Mouse (Mus musculus) G1E (cell line): ENCODE data around the gene Hoxa11. TPM values are rescaled to one million over a fixed set of nuclear protein-coding genes. Genes with fewer than 3 reads are reported as not detected.

ENCODE experiments used
- ATAC-seq: 2 replicates; pipeline ENCODE4 v1.8.0; 2016; ENCODE audit warnings: mild to moderate bottlenecking; ENCODE audit not compliant: insufficient number of reproducible peaks, poor library complexity, low FRiP score, severe bottlenecking; ENCODE audit errors: extremely low read depth
- DNase-seq: peaks from one replicate; pipeline ENCODE4 v3.0.0; 2012; ENCODE audit warnings: low spot score
- H3K27me3 ChIP-seq: 2 replicates; pipeline ENCODE4 v1.6.1; 2012; ENCODE audit warnings: mild to moderate bottlenecking, low read length, inconsistent platforms; ENCODE audit not compliant: insufficient read depth
- H3K36me3 ChIP-seq: replicated peaks from 2 replicates; pipeline ENCODE3; 2012; ENCODE audit warnings: mild to moderate bottlenecking, inconsistent platforms
- H3K4me1 ChIP-seq: 2 replicates; pipeline ENCODE4 v1.6.1; 2012; ENCODE audit warnings: low read depth, low read length, inconsistent platforms, mixed read lengths; ENCODE audit not compliant: insufficient read depth
- H3K4me3 ChIP-seq: 2 replicates; pipeline ENCODE4 v1.5.1; 2012; ENCODE audit warnings: low read depth, mild to moderate bottlenecking, inconsistent platforms, low read length, moderate library complexity, mixed read lengths
- H3K9me3 ChIP-seq: replicated peaks from 2 replicates; pipeline ENCODE4 v1.6.1; 2012; ENCODE audit warnings: inconsistent platforms
- CTCF ChIP-seq: IDR thresholded peaks from 2 replicates; pipeline ENCODE4 v1.5.1; 2012; ENCODE audit warnings: low read depth, low read length, inconsistent platforms, mixed read lengths
- GATA1 ChIP-seq: IDR thresholded peaks from 2 replicates; pipeline ENCODE4 v1.6.1; 2012; ENCODE audit warnings: borderline replicate concordance, low read length, inconsistent platforms, mixed read lengths
- GATA2 ChIP-seq: IDR thresholded peaks from 2 replicates; pipeline ENCODE4 v1.6.1; 2012; ENCODE audit warnings: low read depth, low read length, inconsistent platforms, borderline replicate concordance
- POLR2AphosphoS5 ChIP-seq: IDR thresholded peaks from 2 replicates; pipeline ENCODE4 v1.6.1; 2012; ENCODE audit warnings: low read depth, low read length, inconsistent platforms; ENCODE audit not compliant: insufficient replicate concordance
- TAL1 ChIP-seq: conservative IDR thresholded peaks from 2 replicates; pipeline ENCODE4 v1.6.1; 2012; ENCODE audit warnings: low read depth, low read length, inconsistent platforms, mixed read lengths
- polyA plus RNA-seq: library from polyadenylated mRNA; stranded (reverse); fragments of >175 nt; gene quantifications from 2 replicates; pipeline ENCODE4 v1.2.3, GENCODE M21; 2012
- total RNA-seq, 2 experiments: library from RNA; stranded (forward) in 1 of 2; stranded (reverse) in 1 of 2; fragments of 200-1000 nt in 1 of 2; fragments of >200 nt in 1 of 2; fragmentation: Nextera tagmentation in 1 of 2; gene quantifications; 2 replicates each; pipeline ENCODE4 v1.2.3; 2014 to 2017

The Hoxa11 gene
- total and polyA plus RNA-seq, 3 experiments, result not detected

DNA sequence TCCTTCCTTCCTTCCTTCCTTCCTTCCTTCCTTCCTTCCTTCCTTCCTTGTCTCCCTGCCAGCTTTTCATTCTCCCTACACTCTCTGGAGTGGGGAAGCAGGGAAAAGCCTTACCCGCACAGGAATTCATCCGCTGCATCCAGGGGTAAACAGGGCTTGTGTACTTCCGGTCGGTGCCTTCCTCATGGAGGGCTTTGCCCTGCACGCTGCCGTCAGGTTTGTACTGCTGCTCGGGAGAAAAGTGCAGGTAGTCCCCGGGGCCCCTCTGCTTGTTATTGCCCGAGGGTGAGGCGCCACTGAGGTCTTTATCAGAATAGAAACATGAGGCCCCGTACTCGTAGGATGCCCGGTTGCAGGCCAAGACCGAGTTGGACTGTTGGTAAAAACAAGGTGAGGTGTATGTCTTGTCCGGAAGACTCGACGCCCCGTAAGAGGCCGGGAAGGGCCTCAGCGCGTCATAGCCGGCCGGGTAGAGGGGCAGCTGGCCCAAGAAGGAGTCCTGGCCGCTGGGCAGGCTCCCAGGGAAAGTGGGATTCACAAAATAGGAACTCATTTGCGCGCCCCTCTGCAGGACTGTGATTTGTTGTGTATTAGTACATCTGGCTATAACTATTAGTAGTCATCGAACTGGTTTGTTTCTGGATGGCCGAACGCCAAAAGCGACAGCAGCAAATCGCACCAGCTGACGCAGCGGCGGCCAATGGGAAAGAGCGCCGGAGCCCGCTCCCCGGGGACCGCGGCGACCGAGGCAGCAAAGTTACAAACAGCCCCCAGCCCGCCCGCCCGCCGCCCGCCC lies 37.3 kb downstream of the Hoxa11 start, which contains the start of gene Hoxa6:
Gene Hoxa6 (minus strand): TSS at position 651 of the 796 bp plus-strand sequence.
- Histone ChIP-seq H3K4me3 (no peak within 1 kb of the TSS), H3K27me3 (peaks cover 38% of the 10 kb centered on the region; the same call in 1 of the 2 replicates), H3K4me1 (no peaks in the 10 kb centered on the region), H3K9me3 (peaks cover 13% of the 10 kb centered on the region), H3K36me3 (no peaks in the 10 kb centered on the region)
- DNase-seq (no peak), ATAC-seq (no peak)
- TF ChIP-seq GATA1, result no peak
- no peak for TF ChIP-seq TAL1
- no peak for TF ChIP-seq CTCF
- no peak for TF ChIP-seq GATA2
- no peak for TF ChIP-seq POLR2AphosphoS5

DNA sequence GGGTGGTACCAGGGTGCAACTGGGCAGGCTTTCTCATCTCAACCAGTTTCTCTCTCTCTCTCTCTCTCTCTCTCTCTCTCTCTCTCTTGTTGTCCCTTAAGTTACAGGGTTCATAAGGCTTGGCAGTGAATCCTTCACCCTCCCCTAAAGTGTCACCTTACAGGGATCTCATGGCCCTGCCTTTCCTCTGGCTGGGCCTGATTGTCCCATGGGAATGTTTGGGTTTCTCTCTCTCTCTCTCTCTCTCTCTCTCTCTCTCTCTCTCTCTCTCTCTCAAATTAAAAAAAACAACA lies 38.0 kb downstream of the Hoxa11 start:
- TF ChIP-seq GATA1, result no peak
- TF ChIP-seq CTCF, result no peak
- TF ChIP-seq POLR2AphosphoS5, result no peak
- no peak for TF ChIP-seq TAL1
- TF ChIP-seq GATA2, result no peak
- Histone ChIP-seq H3K4me3 (no peak overlapping the region), H3K4me1 (no peaks in the 10 kb centered on the region), H3K9me3 (peaks cover 13% of the 10 kb centered on the region), H3K36me3 (no peaks in the 10 kb centered on the region), H3K27me3 (peaks cover 32% of the 10 kb centered on the region; the same call in 1 of the 2 replicates)
- DNase-seq (no peak), ATAC-seq (no peak)

DNA sequence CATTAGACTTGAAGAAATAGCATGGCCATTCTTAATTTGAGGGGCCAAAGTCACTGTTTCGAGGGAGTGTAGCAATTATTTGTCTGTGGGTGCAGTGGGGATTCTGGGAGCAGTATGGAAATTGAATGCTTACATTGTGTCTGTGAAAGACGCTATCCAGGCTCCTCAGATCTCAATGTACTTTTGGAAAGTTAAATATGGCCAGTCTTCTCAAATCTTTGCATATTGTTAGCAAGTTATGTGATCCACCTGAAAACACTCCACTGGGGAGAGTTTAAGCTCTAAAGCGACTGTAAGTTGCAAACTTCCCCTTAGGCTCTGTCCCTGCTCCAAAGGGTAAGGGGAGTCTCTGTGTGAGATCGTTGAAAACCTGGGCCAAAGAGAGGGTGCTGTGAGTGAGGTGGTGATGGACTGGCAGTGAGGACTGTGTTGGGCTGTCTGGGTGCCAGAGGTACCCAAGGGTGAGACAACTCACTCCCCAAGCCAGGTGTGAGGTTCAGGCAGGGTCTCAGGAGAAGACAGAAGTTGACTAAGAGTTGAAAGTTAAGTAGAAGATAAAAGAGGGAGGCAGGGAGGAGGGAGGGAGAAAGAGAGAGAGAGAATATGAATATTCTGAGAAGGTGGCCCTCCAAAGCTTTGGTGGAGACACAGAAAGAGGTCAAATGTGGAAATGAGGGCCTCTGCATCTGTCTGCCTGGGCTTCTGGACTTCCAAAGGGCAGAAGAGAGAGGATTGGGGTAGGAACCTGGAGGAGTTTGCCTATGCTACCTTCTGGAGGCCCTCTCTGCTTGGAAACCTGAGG lies 38.5 kb downstream of the Hoxa11 start:
- H3K36me3 ChIP-seq, result no peaks in the 10 kb centered on the region
- peaks cover 26% of the 10 kb centered on the region; the same call in 1 of the 2 replicates for H3K27me3 ChIP-seq
- DNase-seq (no peak), ATAC-seq (no peak)
- peaks cover 13% of the 10 kb centered on the region for H3K9me3 ChIP-seq
- no peaks in the 10 kb centered on the region for H3K4me1 ChIP-seq
- TF ChIP-seq TAL1 (no peak), POLR2AphosphoS5 (no peak), GATA1 (no peak), GATA2 (no peak), CTCF (no peak)
- no peak overlapping the region for H3K4me3 ChIP-seq

DNA sequence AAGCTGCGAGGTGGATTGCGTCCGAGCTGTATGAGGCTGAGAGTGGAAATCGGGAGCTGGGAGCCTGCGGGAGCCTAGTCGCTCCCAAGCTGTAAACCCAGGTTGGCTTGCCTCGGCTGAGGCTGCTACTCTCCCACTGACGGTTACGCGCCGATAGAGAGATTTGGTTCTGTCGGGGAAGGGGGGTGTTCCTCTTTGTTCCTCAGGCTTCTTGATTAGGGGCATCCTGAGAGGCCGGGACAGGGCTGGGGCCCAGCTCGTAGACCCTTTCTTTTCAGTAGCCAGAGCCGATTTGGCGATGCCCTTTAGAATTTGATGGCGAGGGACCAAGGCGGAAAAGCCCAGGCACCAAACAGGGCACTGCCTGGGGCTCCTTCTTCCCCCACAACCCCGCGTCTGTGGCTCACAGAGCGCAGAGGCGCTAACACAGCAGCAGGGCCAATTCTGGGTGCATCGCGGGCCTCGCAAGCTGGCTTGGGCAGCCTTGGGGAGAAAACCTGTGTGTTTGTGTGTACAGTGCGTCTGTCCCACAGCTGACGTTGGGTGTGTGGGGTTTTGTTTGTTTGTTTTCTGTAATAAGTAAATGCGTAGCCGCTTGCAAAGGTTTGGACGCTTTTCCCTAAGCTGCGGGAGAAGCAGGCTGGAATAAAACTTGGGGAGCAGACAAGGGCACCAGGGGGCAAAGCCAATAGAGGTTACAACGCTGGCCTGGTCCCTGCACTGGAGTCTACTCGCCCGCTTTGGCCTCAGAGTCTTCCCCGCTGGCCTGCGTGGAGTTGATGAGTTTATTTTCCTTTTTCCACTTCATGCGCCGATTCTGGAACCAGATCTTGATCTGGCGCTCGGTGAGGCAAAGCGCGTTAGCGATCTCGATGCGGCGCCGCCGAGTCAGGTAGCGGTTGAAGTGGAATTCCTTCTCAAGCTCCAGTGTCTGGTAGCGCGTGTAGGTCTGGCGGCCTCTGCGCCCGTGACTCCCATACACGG lies 39.7 kb downstream of the Hoxa11 start:
- ATAC-seq (no peak), DNase-seq (no peak)
- Histone ChIP-seq H3K36me3 (no peaks in the 10 kb centered on the region), H3K27me3 (peaks cover 15% of the 10 kb centered on the region; the same call in 1 of the 2 replicates), H3K4me1 (no peaks in the 10 kb centered on the region), H3K4me3 (no peak overlapping the region), H3K9me3 (peaks cover 13% of the 10 kb centered on the region)
- TF ChIP-seq TAL1 (no peak), GATA1 (no peak), CTCF (no peak), GATA2 (no peak), POLR2AphosphoS5 (no peak)

DNA sequence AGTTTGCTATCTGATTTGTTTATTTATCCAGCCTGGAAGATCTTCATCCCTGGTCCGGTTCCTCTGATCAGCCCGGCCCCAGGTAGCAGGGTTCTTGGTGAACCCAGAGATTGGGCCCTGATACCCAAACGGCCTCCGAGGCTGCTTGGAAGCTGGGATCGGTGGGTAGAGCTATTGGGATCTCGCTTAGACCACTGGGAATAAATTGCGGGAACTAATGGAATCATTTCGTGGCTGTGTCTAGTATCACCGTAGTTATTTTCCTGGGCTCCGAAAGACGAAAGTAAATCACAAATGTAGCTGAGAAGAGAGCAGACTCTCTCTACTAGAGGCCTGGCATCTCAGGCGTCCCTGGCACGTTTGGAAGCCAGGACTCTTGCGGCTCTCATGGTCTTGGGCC lies 40.4 kb downstream of the Hoxa11 start:
- H3K4me1 ChIP-seq, result no peaks in the 10 kb centered on the region
- TF ChIP-seq TAL1 (no peak), CTCF (no peak), GATA1 (no peak), GATA2 (no peak), POLR2AphosphoS5 (no peak)
- H3K27me3 ChIP-seq, result peaks cover 14% of the 10 kb centered on the region; the same call in 1 of the 2 replicates
- ATAC-seq (no peak), DNase-seq (no peak)
- H3K36me3 ChIP-seq, result no peaks in the 10 kb centered on the region
- peaks cover 13% of the 10 kb centered on the region for H3K9me3 ChIP-seq
- H3K4me3 ChIP-seq, result no peak overlapping the region
